Mouse (Mus musculus): ENCODE measurements around the gene Fmn2. TPM values are rescaled to one million over a fixed set of nuclear protein-coding genes. Genes with fewer than 3 reads are reported as not detected.

Gene Fmn2
- polyA plus RNA-seq, 3 experiments from 2014 or later = not detected

- no peak for ATAC-seq
Observed at GRCm38 (mm10) chr1:174669132-174669531, 167.5 kb downstream of the Fmn2 start.

- no peak for ATAC-seq
Observed at GRCm38 (mm10) chr1:174670846-174671245, 169.2 kb downstream of the Fmn2 start.

GRCm38 (mm10) chr1:174674586-174674985, 173.0 kb downstream of the Fmn2 start:
- ATAC-seq = no peak

- no peak for ATAC-seq
Observed at GRCm38 (mm10) chr1:174675316-174675715, 173.7 kb downstream of the Fmn2 start.

GRCm38 (mm10) chr1:174676187-174676586, 174.6 kb downstream of the Fmn2 start:
- ATAC-seq = no peak

GRCm38 (mm10) chr1:174677211-174677610, 175.6 kb downstream of the Fmn2 start:
- ATAC-seq = no peak

GRCm38 (mm10) chr1:174689301-174689700, 187.7 kb downstream of the Fmn2 start:
- no peak for ATAC-seq

GRCm38 (mm10) chr1:174700871-174701270, 199.2 kb downstream of the Fmn2 start:
- no peak for ATAC-seq

GRCm38 (mm10) chr1:174701835-174702234, 200.2 kb downstream of the Fmn2 start:
- no peak for ATAC-seq

- ATAC-seq = no peak
Observed at GRCm38 (mm10) chr1:174703909-174704308, 202.3 kb downstream of the Fmn2 start.

- no peak for ATAC-seq
Observed at GRCm38 (mm10) chr1:174719729-174720458, 218.3 kb downstream of the Fmn2 start.

- ATAC-seq = no peak
Observed at GRCm38 (mm10) chr1:174728771-174729170, 227.1 kb downstream of the Fmn2 start.

- no peak for ATAC-seq
Observed at GRCm38 (mm10) chr1:174732715-174733114, 231.1 kb downstream of the Fmn2 start.

- ATAC-seq = no peak
Observed at GRCm38 (mm10) chr1:174738958-174739357, 237.3 kb downstream of the Fmn2 start.

GRCm38 (mm10) chr1:174742667-174743066, 241.0 kb downstream of the Fmn2 start:
- ATAC-seq = no peak

- ATAC-seq = no peak
Observed at GRCm38 (mm10) chr1:174748520-174748919, 246.9 kb downstream of the Fmn2 start.

- ATAC-seq = no peak
Observed at GRCm38 (mm10) chr1:174750893-174751461, 249.4 kb downstream of the Fmn2 start.

GRCm38 (mm10) chr1:174759354-174759753, 257.7 kb downstream of the Fmn2 start:
- no peak for ATAC-seq

- ATAC-seq = no peak
Observed at GRCm38 (mm10) chr1:174765757-174766156, 264.1 kb downstream of the Fmn2 start.

- ATAC-seq = no peak
Observed at GRCm38 (mm10) chr1:174766852-174767251, 265.2 kb downstream of the Fmn2 start.

- ATAC-seq = no peak
Observed at GRCm38 (mm10) chr1:174771871-174772281, 270.3 kb downstream of the Fmn2 start.

GRCm38 (mm10) chr1:174781037-174781436, 279.4 kb downstream of the Fmn2 start:
- no peak for ATAC-seq

- ATAC-seq = no peak
Observed at GRCm38 (mm10) chr1:174788617-174789016, 287.0 kb downstream of the Fmn2 start.

- ATAC-seq = no peak
Observed at GRCm38 (mm10) chr1:174811846-174812245, 310.2 kb downstream of the Fmn2 start.
